Mouse (Mus musculus): ENCODE results near the gene Olfr322. TPM values are rescaled to one million over a fixed set of nuclear protein-coding genes. Genes with fewer than 3 reads are reported as not detected.

The Olfr322 gene
- 0.07 TPM in 1 of 2 replicates, not detected in the other for polyA plus RNA-seq (2012; rRNA removed)

GRCm38 (mm10) chr11:58658596-58658995 is at the start of gene Olfr322:
TSS of gene Olfr322 (plus strand) at chr11:58658782.
- TF ChIP-seq POLR2A (IDR thresholded peaks at IDR 0.05; ENCODE audit: control insufficient read depth, extremely low read depth, insufficient read depth, low read length, poor library complexity) (no peak), CTCF (IDR thresholded peaks at IDR 0.05; ENCODE audit: borderline replicate concordance, control insufficient read depth, extremely low read depth, insufficient read depth, low read length, poor library complexity) (no peak)
- no peak within 1 kb of the TSS for H3K4me3 ChIP-seq (ENCODE audit: control insufficient read depth, insufficient read depth, low read length)
- H3K27me3 ChIP-seq (ENCODE audit: control insufficient read depth, insufficient read depth, low read length) = no peaks in the 10 kb centered on the region
- no peaks in the 10 kb centered on the region for H3K4me1 ChIP-seq (replicated peaks; ENCODE audit: control insufficient read depth, insufficient read depth, low read length)
- H3K27ac ChIP-seq (ENCODE audit: control insufficient read depth, insufficient read depth, low read length) = no peak within 1 kb of the TSS
- WGBS = 88% methylated on average over 4 of the region's 4 CpGs
- no peaks in the 10 kb centered on the region for H3K36me3 ChIP-seq (ENCODE audit: control insufficient read depth, insufficient read depth, low read length)
- DNase-seq = no peak

GRCm38 (mm10) chr11:58613359-58613758 is 45.2 kb upstream of the Olfr322 start:
- Histone ChIP-seq H3K36me3 (ENCODE audit: control insufficient read depth, insufficient read depth, low read length) (no peaks in the 10 kb centered on the region), H3K4me3 (ENCODE audit: control insufficient read depth, insufficient read depth, low read length) (no peak overlapping the region), H3K27ac (ENCODE audit: control insufficient read depth, insufficient read depth, low read length) (no peak overlapping the region), H3K4me1 (replicated peaks; ENCODE audit: control insufficient read depth, insufficient read depth, low read length) (no peaks in the 10 kb centered on the region), H3K27me3 (ENCODE audit: control insufficient read depth, insufficient read depth, low read length) (no peaks in the 10 kb centered on the region)
- DNase-seq = no peak
- WGBS = 66% methylated on average over 3 of the region's 3 CpGs
- TF ChIP-seq CTCF (IDR thresholded peaks at IDR 0.05; ENCODE audit: borderline replicate concordance, control insufficient read depth, extremely low read depth, insufficient read depth, low read length, poor library complexity) (no peak), POLR2A (IDR thresholded peaks at IDR 0.05; ENCODE audit: control insufficient read depth, extremely low read depth, insufficient read depth, low read length, poor library complexity) (no peak)

GRCm38 (mm10) chr11:58614526-58614925 is 44.1 kb upstream of the Olfr322 start:
- DNase-seq = no peak
- Histone ChIP-seq H3K4me3 (ENCODE audit: control insufficient read depth, insufficient read depth, low read length) (no peak overlapping the region), H3K36me3 (ENCODE audit: control insufficient read depth, insufficient read depth, low read length) (no peaks in the 10 kb centered on the region), H3K4me1 (replicated peaks; ENCODE audit: control insufficient read depth, insufficient read depth, low read length) (no peaks in the 10 kb centered on the region), H3K27me3 (ENCODE audit: control insufficient read depth, insufficient read depth, low read length) (no peaks in the 10 kb centered on the region), H3K27ac (ENCODE audit: control insufficient read depth, insufficient read depth, low read length) (no peak overlapping the region)
- TF ChIP-seq POLR2A (IDR thresholded peaks at IDR 0.05; ENCODE audit: control insufficient read depth, extremely low read depth, insufficient read depth, low read length, poor library complexity) (no peak), CTCF (IDR thresholded peaks at IDR 0.05; ENCODE audit: borderline replicate concordance, control insufficient read depth, extremely low read depth, insufficient read depth, low read length, poor library complexity) (no peak)

GRCm38 (mm10) chr11:58615975-58616374 is 42.6 kb upstream of the Olfr322 start, which contains the start of gene 2210407C18Rik:
TSS of gene 2210407C18Rik (minus strand) at chr11:58616075.
- Histone ChIP-seq H3K4me3 (ENCODE audit: control insufficient read depth, insufficient read depth, low read length) (no peak within 1 kb of the TSS), H3K27ac (ENCODE audit: control insufficient read depth, insufficient read depth, low read length) (no peak within 1 kb of the TSS), H3K36me3 (ENCODE audit: control insufficient read depth, insufficient read depth, low read length) (no peaks in the 10 kb centered on the region), H3K27me3 (ENCODE audit: control insufficient read depth, insufficient read depth, low read length) (no peaks in the 10 kb centered on the region), H3K4me1 (replicated peaks; ENCODE audit: control insufficient read depth, insufficient read depth, low read length) (no peaks in the 10 kb centered on the region)
- 93% methylated on average over 4 of the region's 4 CpGs for WGBS
- TF ChIP-seq POLR2A (IDR thresholded peaks at IDR 0.05; ENCODE audit: control insufficient read depth, extremely low read depth, insufficient read depth, low read length, poor library complexity) = no peak
- TF ChIP-seq CTCF (IDR thresholded peaks at IDR 0.05; ENCODE audit: borderline replicate concordance, control insufficient read depth, extremely low read depth, insufficient read depth, low read length, poor library complexity) = no peak
- DNase-seq = no peak

GRCm38 (mm10) chr11:58618369-58618768 is 40.2 kb upstream of the Olfr322 start:
- 85% methylated on average over 3 of the region's 3 CpGs for WGBS
- Histone ChIP-seq H3K27me3 (ENCODE audit: control insufficient read depth, insufficient read depth, low read length) (no peaks in the 10 kb centered on the region), H3K36me3 (ENCODE audit: control insufficient read depth, insufficient read depth, low read length) (no peaks in the 10 kb centered on the region), H3K4me3 (ENCODE audit: control insufficient read depth, insufficient read depth, low read length) (no peak overlapping the region), H3K27ac (ENCODE audit: control insufficient read depth, insufficient read depth, low read length) (no peak overlapping the region), H3K4me1 (replicated peaks; ENCODE audit: control insufficient read depth, insufficient read depth, low read length) (no peaks in the 10 kb centered on the region)
- DNase-seq = no peak
- TF ChIP-seq CTCF (IDR thresholded peaks at IDR 0.05; ENCODE audit: borderline replicate concordance, control insufficient read depth, extremely low read depth, insufficient read depth, low read length, poor library complexity) (no peak), POLR2A (IDR thresholded peaks at IDR 0.05; ENCODE audit: control insufficient read depth, extremely low read depth, insufficient read depth, low read length, poor library complexity) (no peak)

GRCm38 (mm10) chr11:58618793-58619192 is 39.8 kb upstream of the Olfr322 start:
- TF ChIP-seq CTCF (IDR thresholded peaks at IDR 0.05; ENCODE audit: borderline replicate concordance, control insufficient read depth, extremely low read depth, insufficient read depth, low read length, poor library complexity) (no peak), POLR2A (IDR thresholded peaks at IDR 0.05; ENCODE audit: control insufficient read depth, extremely low read depth, insufficient read depth, low read length, poor library complexity) (no peak)
- Histone ChIP-seq H3K27ac (ENCODE audit: control insufficient read depth, insufficient read depth, low read length) (no peak overlapping the region), H3K4me1 (replicated peaks; ENCODE audit: control insufficient read depth, insufficient read depth, low read length) (no peaks in the 10 kb centered on the region), H3K36me3 (ENCODE audit: control insufficient read depth, insufficient read depth, low read length) (no peaks in the 10 kb centered on the region), H3K4me3 (ENCODE audit: control insufficient read depth, insufficient read depth, low read length) (no peak overlapping the region), H3K27me3 (ENCODE audit: control insufficient read depth, insufficient read depth, low read length) (no peaks in the 10 kb centered on the region)
- no peak for DNase-seq
- 83% methylated on average over 6 of the region's 6 CpGs for WGBS

- H3K4me1 ChIP-seq (replicated peaks; ENCODE audit: control insufficient read depth, insufficient read depth, low read length) = no peaks in the 10 kb centered on the region
- no peaks in the 10 kb centered on the region; the same call in 1 of the 2 replicates for H3K27me3 ChIP-seq (ENCODE audit: control insufficient read depth, insufficient read depth, low read length)
- no peak overlapping the region for H3K4me3 ChIP-seq (ENCODE audit: control insufficient read depth, insufficient read depth, low read length)
- no peak overlapping the region for H3K27ac ChIP-seq (ENCODE audit: control insufficient read depth, insufficient read depth, low read length)
- WGBS = 54% methylated on average over 4 of the region's 4 CpGs
- DNase-seq = no peak
- no peak for TF ChIP-seq CTCF (IDR thresholded peaks at IDR 0.05; ENCODE audit: borderline replicate concordance, control insufficient read depth, extremely low read depth, insufficient read depth, low read length, poor library complexity)
- TF ChIP-seq POLR2A (IDR thresholded peaks at IDR 0.05; ENCODE audit: control insufficient read depth, extremely low read depth, insufficient read depth, low read length, poor library complexity) = no peak
- H3K36me3 ChIP-seq (ENCODE audit: control insufficient read depth, insufficient read depth, low read length) = no peaks in the 10 kb centered on the region
Observed at GRCm38 (mm10) chr11:58626146-58626545, 32.4 kb upstream of the Olfr322 start.

All from thymus, adult 2 months (tissue).